In the genomic region with DNA sequence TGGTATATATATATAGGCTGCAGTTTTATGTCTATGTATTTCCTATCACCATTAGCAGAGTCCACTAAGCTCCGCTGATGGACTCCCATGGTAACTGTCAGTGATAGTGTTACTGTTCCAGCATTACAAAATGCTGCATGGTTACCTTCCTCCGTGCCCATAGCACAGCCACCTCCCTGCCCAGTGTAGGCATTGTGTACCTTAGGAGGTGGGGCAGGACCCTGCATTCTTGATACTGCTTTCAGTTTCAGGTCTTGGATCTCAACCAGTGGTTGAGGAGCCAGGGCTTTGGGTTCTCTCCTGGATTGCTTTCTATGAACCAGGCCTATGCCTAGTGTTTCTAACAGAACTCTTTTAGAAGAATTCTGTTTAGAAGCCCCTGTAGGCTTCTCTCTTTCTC, we compare ENCODE assay signal across 36 mouse cellular contexts. TPM values are rescaled to one million over a fixed set of nuclear protein-coding genes. Genes with fewer than 3 reads are reported as not detected.
DNase-seq lines count a peak whose midpoint lies in the region; ATAC-seq and TF ChIP-seq lines count a peak whose summit lies in the region.
"Had no signal": no experiment of that assay in that cellular context is flagged by ENCODE, and none has a peak within 500 bp of the region (broad histone marks: within the 10 kb centered on the region; RNA-seq: fewer than 3 reads in every experiment).

No protein-coding gene starts in this region.

- no peak for DNase-seq in lung, postnatal 4 days
- DNase-seq in ovary, adult 18-20 months (ENCODE audit: low spot score) = no peak
- DNase-seq: adrenal gland, postnatal 14 days; cerebellum, adult 11-12 months; cerebellum, adult 9-11 months; embryo, embryonic 11 days; gastrocnemius, adult 2 months; gastrocnemius, postnatal 36 days; heart, adult 18-20 months; heart, postnatal 4 days; kidney, adult 2 months; liver; right cerebral cortex, postnatal 4 days; thymus, postnatal 4 days had no signal

- H3K36me3 ChIP-seq in lung, embryonic 16.5 days (ENCODE audit: control insufficient read depth, insufficient read depth, low read length) = peaks cover 10% of the 10 kb centered on the region
- peaks cover 42% of the 10 kb centered on the region for H3K36me3 ChIP-seq in intestine, postnatal 0 days (ENCODE audit: control insufficient read depth, insufficient read depth)
- peaks cover 29% of the 10 kb centered on the region for H3K36me3 ChIP-seq in stomach, embryonic 15.5 days
- peaks cover 33% of the 10 kb centered on the region for H3K36me3 ChIP-seq in liver, embryonic 12.5 days

- TF ChIP-seq POLR2A in bone marrow macrophage, adult 2 months (IDR thresholded peaks at IDR 0.05; ENCODE audit: borderline replicate concordance, low read depth, low read length) = no peak

- H3K4me3 ChIP-seq in lung, embryonic 16.5 days (ENCODE audit: low read length) = no peak overlapping the region
- H3K4me3 ChIP-seq in bone marrow macrophage, adult 2 months (ENCODE audit: insufficient read depth, low read length) = no peak overlapping the region
- no peak overlapping the region for H3K4me3 ChIP-seq in intestine, postnatal 0 days (ENCODE audit: low read depth, low read length)
- H3K4me3 ChIP-seq in stomach, embryonic 15.5 days (replicated peaks) = no peak overlapping the region
- no peak overlapping the region for H3K4me3 ChIP-seq in liver, embryonic 12.5 days
- H3K4me3 ChIP-seq: embryonic facial prominence, embryonic 12.5 days; forebrain, embryonic 15.5 days; gastrocnemius, adult 2 months; heart, embryonic 12.5 days; hindbrain, embryonic 13.5 days; liver, embryonic 15.5 days; midbrain, embryonic 10.5 days; myocyte; neural tube, embryonic 12.5 days had no signal

- no peak overlapping the region for H3K27ac ChIP-seq in lung, embryonic 16.5 days (ENCODE audit: low read length)
- H3K27ac ChIP-seq in bone marrow macrophage, adult 2 months (ENCODE audit: insufficient read depth, low read depth, low read length) = peak overlapping the region; percentile 36; the same call in 1 of the 2 replicates
- no peak overlapping the region for H3K27ac ChIP-seq in intestine, postnatal 0 days (ENCODE audit: low read depth, low read length)
- H3K27ac ChIP-seq in stomach, embryonic 15.5 days = no peak overlapping the region
- H3K27ac ChIP-seq in liver, embryonic 12.5 days = no peak overlapping the region
- H3K27ac ChIP-seq: embryonic facial prominence, embryonic 12.5 days; forebrain, embryonic 15.5 days; gastrocnemius, adult 2 months; hindbrain, embryonic 13.5 days; liver, embryonic 15.5 days; midbrain, embryonic 10.5 days; neural tube, embryonic 12.5 days had no signal

- peaks cover 7% of the 10 kb centered on the region; the same call in 1 of the 2 replicates for H3K4me1 ChIP-seq in lung, embryonic 16.5 days (replicated peaks; ENCODE audit: control insufficient read depth, insufficient read depth, low read length)
- H3K4me1 ChIP-seq in bone marrow macrophage, adult 2 months (ENCODE audit: control insufficient read depth, insufficient read depth, low read length) = peaks cover 15% of the 10 kb centered on the region
- peaks cover 6% of the 10 kb centered on the region; the same call in 1 of the 2 replicates for H3K4me1 ChIP-seq in intestine, postnatal 0 days (replicated peaks; ENCODE audit: control insufficient read depth, insufficient read depth, low read length)
- H3K4me1 ChIP-seq in stomach, embryonic 15.5 days = peaks cover 5% of the 10 kb centered on the region; the same call in 1 of the 2 replicates
- H3K4me1 ChIP-seq in liver, embryonic 12.5 days = peaks cover 25% of the 10 kb centered on the region
- H3K4me1 ChIP-seq: embryonic facial prominence, embryonic 12.5 days; forebrain, embryonic 15.5 days; hindbrain, embryonic 13.5 days; midbrain, embryonic 10.5 days; neural tube, embryonic 12.5 days had no signal

- ATAC-seq in lung, embryonic 16.5 days (ENCODE audit: low read depth) = peak; percentile 72
- ATAC-seq in intestine, postnatal 0 days = peak; percentile 54
- peak; percentile 73 for ATAC-seq in stomach, embryonic 15.5 days (ENCODE audit: insufficient read depth, low FRiP score, low read depth)
- no peak for ATAC-seq in liver, embryonic 12.5 days
- ATAC-seq: forebrain, embryonic 15.5 days had no signal

- H3K9ac ChIP-seq in lung, embryonic 16.5 days (ENCODE audit: low read length) = no peak overlapping the region
- H3K9ac ChIP-seq in intestine, postnatal 0 days (ENCODE audit: low read depth, low read length) = no peak overlapping the region
- no peak overlapping the region for H3K9ac ChIP-seq in stomach, embryonic 15.5 days
- H3K9ac ChIP-seq in liver, embryonic 12.5 days = no peak overlapping the region
- H3K9ac ChIP-seq: embryonic facial prominence, embryonic 12.5 days; forebrain, embryonic 15.5 days; heart, embryonic 12.5 days; hindbrain, embryonic 13.5 days; liver, embryonic 15.5 days; neural tube, embryonic 12.5 days had no signal

- H3K27me3 ChIP-seq in lung, embryonic 16.5 days (ENCODE audit: control insufficient read depth, insufficient read depth, low read depth, low read length) = no peaks in the 10 kb centered on the region
- no peaks in the 10 kb centered on the region for H3K27me3 ChIP-seq in intestine, postnatal 0 days (replicated peaks; ENCODE audit: control insufficient read depth, insufficient read depth, low read length)
- no peaks in the 10 kb centered on the region for H3K27me3 ChIP-seq in stomach, embryonic 15.5 days (replicated peaks)
- no peaks in the 10 kb centered on the region; the same call in none of the 2 replicates for H3K27me3 ChIP-seq in liver, embryonic 12.5 days (replicated peaks)
- H3K27me3 ChIP-seq: embryonic facial prominence, embryonic 12.5 days; forebrain, embryonic 15.5 days; heart, embryonic 12.5 days; hindbrain, embryonic 13.5 days; liver, embryonic 15.5 days; neural tube, embryonic 12.5 days had no signal

- no peak overlapping the region for H3K4me2 ChIP-seq in lung, embryonic 16.5 days (ENCODE audit: low read depth, low read length)
- no peak overlapping the region for H3K4me2 ChIP-seq in intestine, postnatal 0 days (replicated peaks; ENCODE audit: low read depth)
- no peak overlapping the region for H3K4me2 ChIP-seq in stomach, embryonic 15.5 days
- H3K4me2 ChIP-seq in liver, embryonic 12.5 days = no peak overlapping the region
- H3K4me2 ChIP-seq: embryonic facial prominence, embryonic 12.5 days; forebrain, embryonic 15.5 days; heart, embryonic 12.5 days; hindbrain, embryonic 13.5 days; liver, embryonic 15.5 days; neural tube, embryonic 12.5 days had no signal

- no peak for TF ChIP-seq CTCF in bone marrow macrophage, adult 2 months (IDR thresholded peaks at IDR 0.05; ENCODE audit: low read depth, low read length)
- TF ChIP-seq CTCF in intestine, postnatal 0 days (IDR thresholded peaks at IDR 0.05; ENCODE audit: low read depth) = no peak

- H3K9me3 ChIP-seq in lung, embryonic 16.5 days (ENCODE audit: control insufficient read depth, low read length) = no peaks in the 10 kb centered on the region
- no peaks in the 10 kb centered on the region for H3K9me3 ChIP-seq in intestine, postnatal 0 days (ENCODE audit: control insufficient read depth)
- H3K9me3 ChIP-seq in stomach, embryonic 15.5 days = no peaks in the 10 kb centered on the region
- H3K9me3 ChIP-seq in liver, embryonic 12.5 days (replicated peaks) = no peaks in the 10 kb centered on the region
- H3K9me3 ChIP-seq: embryonic facial prominence, embryonic 12.5 days; forebrain, embryonic 15.5 days; G1E; heart, embryonic 12.5 days; hindbrain, embryonic 13.5 days; liver, embryonic 15.5 days; midbrain, embryonic 10.5 days; neural tube, embryonic 12.5 days had no signal

- WGBS in lung, embryonic 16.5 days = 76% methylated on average over 2 of the region's 2 CpGs
- 63% methylated on average over 2 of the region's 2 CpGs for WGBS in intestine, postnatal 0 days
- WGBS in stomach, embryonic 15.5 days = 71% methylated on average over 2 of the region's 2 CpGs
- 80% methylated on average over 2 of the region's 2 CpGs for WGBS in liver, embryonic 12.5 days (ENCODE audit: insufficient replicate concordance)

RNA-seq across cellular contexts. Expression of a gene that starts 13.1 kb away (rescaled TPM):
- polyA plus RNA-seq in lung, embryonic 16.5 days (2015; fragmentation: Nextera tagmentation; extraction: Ambion mirVana) = 40.6 and 44.4 TPM in 2 replicates
- polyA plus RNA-seq in bone marrow macrophage, adult 2 months (2012; ENCODE audit: insufficient read depth, insufficient read length, missing spikeins) = 65.9 and 67.3 TPM in 2 replicates
- 27.4 and 32.2 TPM in 2 replicates for polyA plus RNA-seq in intestine, postnatal 0 days (2015; fragmentation: Nextera tagmentation; extraction: Ambion mirVana)
- 41.0 and 42.2 TPM in 2 replicates for polyA plus RNA-seq in stomach, embryonic 15.5 days (2015; fragmentation: Nextera tagmentation; extraction: Ambion mirVana)
- polyA plus RNA-seq in liver, embryonic 12.5 days (2016; fragmentation: Nextera tagmentation; extraction: Ambion mirVana) = 14.4 and 16.2 TPM in 2 replicates

RNA-seq across cellular contexts. Expression of a gene that starts 17.0 kb away (rescaled TPM):
- 0.14 TPM in 1 of 2 replicates, not detected in the other for polyA plus RNA-seq in lung, embryonic 16.5 days (2015; fragmentation: Nextera tagmentation; extraction: Ambion mirVana)
- polyA plus RNA-seq in bone marrow macrophage, adult 2 months (2012; ENCODE audit: insufficient read depth, insufficient read length, missing spikeins) = not detected in 2 replicates
- polyA plus RNA-seq in intestine, postnatal 0 days (2015; fragmentation: Nextera tagmentation; extraction: Ambion mirVana) = 16.4 and 23.0 TPM in 2 replicates
- polyA plus RNA-seq in stomach, embryonic 15.5 days (2015; fragmentation: Nextera tagmentation; extraction: Ambion mirVana) = 1.2 and 1.4 TPM in 2 replicates
- polyA plus RNA-seq in liver, embryonic 12.5 days (2016; fragmentation: Nextera tagmentation; extraction: Ambion mirVana) = 0.38 and 0.43 TPM in 2 replicates
- polyA plus RNA-seq: G1E; heart, postnatal 0 days; macrophage; myocyte had no signal

RNA-seq across cellular contexts. Expression of a gene that starts 19.4 kb away (rescaled TPM):
- 3.2 and 5.1 TPM in 2 replicates for polyA plus RNA-seq in lung, embryonic 16.5 days (2015; fragmentation: Nextera tagmentation; extraction: Ambion mirVana)
- polyA plus RNA-seq in bone marrow macrophage, adult 2 months (2012; ENCODE audit: insufficient read depth, insufficient read length, missing spikeins) = not detected in 2 replicates
- 0.07 and 0.21 TPM in 2 replicates for polyA plus RNA-seq in intestine, postnatal 0 days (2015; fragmentation: Nextera tagmentation; extraction: Ambion mirVana)
- polyA plus RNA-seq in stomach, embryonic 15.5 days (2015; fragmentation: Nextera tagmentation; extraction: Ambion mirVana) = 9.3 and 25.4 TPM in 2 replicates
- 227 and 235 TPM in 2 replicates for polyA plus RNA-seq in liver, embryonic 12.5 days (2016; fragmentation: Nextera tagmentation; extraction: Ambion mirVana)
- polyA plus RNA-seq: macrophage, myocyte had no signal

RNA-seq across cellular contexts. Expression of a gene that starts 38.0 kb away (rescaled TPM):
- not detected in 2 replicates for polyA plus RNA-seq in lung, embryonic 16.5 days (2015; fragmentation: Nextera tagmentation; extraction: Ambion mirVana)
- not detected in 2 replicates for polyA plus RNA-seq in bone marrow macrophage, adult 2 months (2012; ENCODE audit: insufficient read depth, insufficient read length, missing spikeins)
- polyA plus RNA-seq in intestine, postnatal 0 days (2015; fragmentation: Nextera tagmentation; extraction: Ambion mirVana) = not detected in 2 replicates
- not detected in 2 replicates for polyA plus RNA-seq in stomach, embryonic 15.5 days (2015; fragmentation: Nextera tagmentation; extraction: Ambion mirVana)
- not detected in 2 replicates for polyA plus RNA-seq in liver, embryonic 12.5 days (2016; fragmentation: Nextera tagmentation; extraction: Ambion mirVana)
- polyA plus RNA-seq: embryonic facial prominence, embryonic 12.5 days; forebrain, embryonic 15.5 days; G1E; heart, embryonic 12.5 days; heart, postnatal 0 days; hindbrain, embryonic 13.5 days; kidney, adult 2 months; kidney, embryonic 16.5 days; large intestine, adult 2 months; limb, embryonic 11.5 days; liver, embryonic 15.5 days; macrophage; midbrain, embryonic 10.5 days; midbrain, postnatal 0 days; myocyte; neural tube, embryonic 12.5 days; spleen, adult 2 months; thymus, postnatal 0 days had no signal

RNA-seq across cellular contexts. Expression of a gene that starts 39.9 kb away (rescaled TPM):
- not detected in 2 replicates for polyA plus RNA-seq in lung, embryonic 16.5 days (2015; fragmentation: Nextera tagmentation; extraction: Ambion mirVana)
- polyA plus RNA-seq in bone marrow macrophage, adult 2 months (2012; ENCODE audit: insufficient read depth, insufficient read length, missing spikeins) = not detected in 2 replicates
- 6.8 TPM in 2 replicates for polyA plus RNA-seq in intestine, postnatal 0 days (2015; fragmentation: Nextera tagmentation; extraction: Ambion mirVana)
- 0.06 and 0.08 TPM in 2 replicates for polyA plus RNA-seq in stomach, embryonic 15.5 days (2015; fragmentation: Nextera tagmentation; extraction: Ambion mirVana)
- polyA plus RNA-seq in liver, embryonic 12.5 days (2016; fragmentation: Nextera tagmentation; extraction: Ambion mirVana) = not detected in 2 replicates
- polyA plus RNA-seq: embryonic facial prominence, embryonic 12.5 days; forebrain, embryonic 15.5 days; G1E; heart, embryonic 12.5 days; heart, postnatal 0 days; hindbrain, embryonic 13.5 days; kidney, embryonic 16.5 days; limb, embryonic 11.5 days; liver, embryonic 15.5 days; macrophage; midbrain, embryonic 10.5 days; myocyte; neural tube, embryonic 12.5 days had no signal
